Mouse (Mus musculus) forebrain, postnatal 0 days (tissue): ENCODE data around the gene Prdm1. TPM values are rescaled to one million over a fixed set of nuclear protein-coding genes. Genes with fewer than 3 reads are reported as not detected.

Source experiments
- ATAC-seq: fragments of 200-750 bp; cut with Nextera tagmentation; 2 replicates; pipeline ENCODE4 v1.8.0; 2017; ENCODE audit warnings: mild to moderate bottlenecking, moderate library complexity
- DNase-seq: peaks from one replicate; pipeline ENCODE4 v3.0.0-alpha.2; 2015
- H3K27ac ChIP-seq: fragments of 300-500 bp; sonication (generic); 2 replicates; pipeline ENCODE4 v1.5.1; 2014; ENCODE audit warnings: low read depth, mild to moderate bottlenecking, antibody characterized with exemption, low read length, moderate library complexity, mixed read lengths
- H3K27me3 ChIP-seq: fragments of 300-500 bp; sonication (generic); 2 replicates; pipeline ENCODE4 v1.6.1; 2014; ENCODE audit warnings: mild to moderate bottlenecking, low read length, mixed read lengths; ENCODE audit not compliant: insufficient read depth
- H3K36me3 ChIP-seq: fragments of 300-500 bp; sonication (generic); 2 replicates; pipeline ENCODE4 v1.6.1; 2014; ENCODE audit warnings: mild to moderate bottlenecking, moderate library complexity; ENCODE audit not compliant: insufficient read depth
- H3K4me1 ChIP-seq: fragments of 300-500 bp; sonication (generic); 2 replicates; pipeline ENCODE4 v1.6.1; 2014; ENCODE audit warnings: antibody characterized with exemption; ENCODE audit not compliant: insufficient read depth
- H3K4me2 ChIP-seq: fragments of 300-500 bp; sonication (generic); 2 replicates; pipeline ENCODE4 v1.6.1; 2014; ENCODE audit warnings: low read depth, mild to moderate bottlenecking, moderate library complexity
- H3K4me3 ChIP-seq: fragments of 300-500 bp; sonication (generic); 2 replicates; pipeline ENCODE4 v1.5.1; 2014; ENCODE audit warnings: low read depth, low read length, mixed read lengths
- H3K9ac ChIP-seq: fragments of 300-500 bp; sonication (generic); 2 replicates; pipeline ENCODE4 v1.6.1; 2014; ENCODE audit warnings: mild to moderate bottlenecking
- H3K9me3 ChIP-seq: fragments of 300-500 bp; sonication (generic); 2 replicates; pipeline ENCODE4 v1.6.1; 2016; ENCODE audit warnings: low read length
- CTCF ChIP-seq: sonication (generic); IDR thresholded peaks from 2 replicates; pipeline ENCODE4 v1.5.1; 2016; ENCODE audit warnings: antibody characterized with exemption, control low read depth, low read depth
- WGBS: fragments of 180-500 bp; shearing (Covaris S2); extraction: QIAGEN DNeasy Blood & Tissue Kit; methylation state at CpG from one replicate; pipeline ENCODE4 v1.1.7; 2014; 5-methylcytosine and 5-hydroxymethylcytosine counted together
- polyA plus RNA-seq: library from polyadenylated mRNA; unstranded; fragments of >200 nt; fragmentation: Nextera tagmentation; extraction: Ambion mirVana; gene quantifications from 2 replicates; pipeline ENCODE4 v1.2.1, GENCODE M21; 2015
- total RNA-seq: library from RNA; depleted of rRNA; stranded (reverse); fragments of >200 nt; gene quantifications from 2 replicates; pipeline ENCODE4 v1.2.3, GENCODE M21; 2014

Prdm1 gene
- total and polyA plus RNA-seq, 2 experiments from 2014 or later: 0.25 to 0.71 TPM

- no peaks in the 10 kb centered on the region for H3K9me3 ChIP-seq
- H3K4me3 ChIP-seq: peak overlapping the region; percentile 53
- DNase-seq (peak; percentile 29), ATAC-seq (no peak)
- H3K27ac ChIP-seq: no peak overlapping the region
- TF ChIP-seq CTCF: no peak
- peak overlapping the region; percentile 98 for H3K4me2 ChIP-seq
- H3K9ac ChIP-seq: 0 out of 2 replicates have a peak overlapping the region, but pooled peaks have one; percentile 28
- no peaks in the 10 kb centered on the region for H3K36me3 ChIP-seq
- 1% methylated on average over 25 of the region's 25 CpGs for WGBS
- peaks cover 47% of the 10 kb centered on the region for H3K27me3 ChIP-seq
- H3K4me1 ChIP-seq: 0 out of 2 replicates have a peak, but pooled peaks cover 10% of the 10 kb centered on the region
Measured at GRCm38 (mm10) chr10:44457791-44458533, 70.3 kb downstream of the Prdm1 start.

DNA sequence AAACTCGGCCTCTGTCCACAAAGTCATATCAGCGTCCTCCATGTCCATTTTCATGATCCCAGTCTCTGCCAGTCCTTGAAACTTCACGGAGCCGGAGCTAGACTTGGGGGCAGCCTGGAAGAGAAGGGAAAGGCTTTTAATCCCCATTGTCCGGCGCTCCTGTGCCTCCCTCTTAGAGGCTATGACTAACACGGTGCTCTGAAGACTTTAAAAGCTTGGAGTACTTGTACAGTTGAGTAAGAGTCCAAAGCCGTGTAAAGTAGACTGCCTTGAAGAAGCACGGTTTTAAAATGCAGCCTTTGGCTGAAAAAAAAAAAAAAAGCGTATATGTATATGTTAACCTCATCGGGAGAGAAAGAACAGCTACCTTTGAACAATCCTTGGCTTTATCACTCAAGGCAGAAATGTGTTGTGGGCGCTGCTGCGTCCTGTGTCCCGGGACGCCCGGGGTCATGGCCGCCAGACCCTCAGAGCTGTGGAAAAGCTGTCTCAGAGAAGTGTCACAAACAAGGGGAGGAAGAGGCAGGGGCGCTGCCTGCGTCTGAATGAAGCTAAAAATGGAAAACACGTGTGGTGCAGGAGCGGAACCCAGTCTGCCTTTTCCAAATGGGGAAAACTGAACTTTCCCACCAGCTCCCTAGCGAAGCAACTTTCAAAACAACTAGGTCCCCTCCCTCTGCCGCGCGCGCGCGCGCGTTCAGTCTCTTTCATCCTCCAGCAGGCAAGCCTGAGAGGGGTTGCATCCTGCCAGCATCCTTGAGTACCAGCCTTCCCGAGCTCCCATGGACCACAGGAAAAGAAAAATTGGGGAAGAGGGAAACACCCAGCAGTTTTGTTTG, 71.3 kb downstream of the Prdm1 start:
- Histone ChIP-seq H3K4me2 (peak overlapping the region; percentile 98), H3K36me3 (no peaks in the 10 kb centered on the region), H3K9me3 (no peaks in the 10 kb centered on the region), H3K27me3 (peaks cover 47% of the 10 kb centered on the region), H3K4me1 (0 out of 2 replicates have a peak, but pooled peaks cover 10% of the 10 kb centered on the region), H3K27ac (no peak overlapping the region), H3K4me3 (peak overlapping the region; percentile 53), H3K9ac (no peak overlapping the region)
- ATAC-seq (no peak), DNase-seq (peak; percentile 45)
- no peak for TF ChIP-seq CTCF
- 2% methylated on average over 31 of the region's 31 CpGs for WGBS

- H3K27me3 ChIP-seq: peaks cover 45% of the 10 kb centered on the region
- H3K9me3 ChIP-seq: no peaks in the 10 kb centered on the region
- no peak overlapping the region for H3K27ac ChIP-seq
- H3K4me1 ChIP-seq: 0 out of 2 replicates have a peak, but pooled peaks cover 10% of the 10 kb centered on the region
- 78% methylated on average over 4 of the region's 4 CpGs for WGBS
- no peak overlapping the region for H3K9ac ChIP-seq
- ATAC-seq (peak; percentile 21; the same call in 1 of the 2 replicates), DNase-seq (peak; percentile 20)
- no peak for TF ChIP-seq CTCF
- H3K4me3 ChIP-seq: no peak overlapping the region
- H3K36me3 ChIP-seq: no peaks in the 10 kb centered on the region
- H3K4me2 ChIP-seq: no peak overlapping the region
Measured at GRCm38 (mm10) chr10:44454753-44455152, 73.5 kb downstream of the Prdm1 start.

DNA sequence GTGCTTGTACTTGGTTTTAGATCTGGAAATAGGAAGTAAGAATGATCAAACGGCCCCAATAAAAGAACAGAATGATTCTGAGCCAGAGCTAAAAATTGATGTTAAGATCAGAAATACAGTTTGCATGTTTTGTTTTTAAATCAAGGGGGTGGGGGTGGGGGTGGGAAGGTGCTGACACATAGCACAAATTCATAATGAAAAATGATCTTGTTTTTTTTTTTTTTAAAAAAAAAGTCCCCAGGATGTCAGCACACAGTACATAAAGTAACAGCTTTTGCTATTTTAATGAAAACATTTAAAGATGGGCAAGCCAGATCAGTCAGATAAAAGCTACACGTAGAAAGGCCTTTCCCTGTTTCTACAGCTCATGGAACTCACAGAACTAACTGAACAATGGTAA, 74.2 kb downstream of the Prdm1 start:
- WGBS: 80% methylated on average over 2 of the region's 2 CpGs
- no peak for ATAC-seq

GRCm38 (mm10) chr10:44450835-44451234, 77.5 kb downstream of the Prdm1 start:
- H3K4me1 ChIP-seq: no peaks in the 10 kb centered on the region

More for the DNA sequence above, 74.2 kb downstream of the Prdm1 start:
- no peak for DNase-seq
- Histone ChIP-seq H3K4me3 (no peak overlapping the region), H3K27me3 (peaks cover 40% of the 10 kb centered on the region), H3K9me3 (no peaks in the 10 kb centered on the region), H3K9ac (no peak overlapping the region), H3K36me3 (no peaks in the 10 kb centered on the region), H3K4me2 (no peak overlapping the region), H3K27ac (no peak overlapping the region), H3K4me1 (0 out of 2 replicates have a peak, but pooled peaks cover 10% of the 10 kb centered on the region)
- no peak for TF ChIP-seq CTCF

DNA sequence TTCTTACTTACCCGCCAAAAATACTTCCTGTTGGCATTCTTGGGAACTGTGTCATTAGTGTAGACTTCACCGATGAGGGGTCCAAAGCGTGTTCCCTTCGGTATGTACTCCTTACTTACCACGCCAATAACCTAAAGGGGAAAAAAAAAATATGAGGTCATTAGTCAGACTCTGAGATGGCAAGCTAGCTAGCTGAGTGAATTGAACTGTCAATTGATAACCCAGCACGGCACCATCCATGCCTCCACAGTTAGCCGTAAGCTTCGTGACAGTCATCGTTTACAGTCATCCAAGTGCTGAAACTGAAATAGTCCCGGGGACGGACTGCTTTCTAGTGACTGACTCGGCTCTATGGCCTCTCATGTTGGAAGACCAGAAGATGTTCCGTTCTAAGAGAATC, 78.2 kb downstream of the Prdm1 start:
- H3K9ac ChIP-seq: no peak overlapping the region
- DNase-seq: no peak
- ATAC-seq: no peak
- no peak overlapping the region for H3K27ac ChIP-seq
- H3K4me1 ChIP-seq: no peaks in the 10 kb centered on the region
- no peak overlapping the region for H3K4me3 ChIP-seq
- H3K4me2 ChIP-seq: no peak overlapping the region
- no peaks in the 10 kb centered on the region for H3K9me3 ChIP-seq
- no peaks in the 10 kb centered on the region for H3K36me3 ChIP-seq
- TF ChIP-seq CTCF: no peak
- H3K27me3 ChIP-seq: peaks cover 9% of the 10 kb centered on the region; the same call in 1 of the 2 replicates
- 81% methylated on average over 13 of the region's 13 CpGs for WGBS

More at GRCm38 (mm10) chr10:44450835-44451234, 77.5 kb downstream of the Prdm1 start:
- Histone ChIP-seq H3K4me3 (no peak overlapping the region), H3K9ac (no peak overlapping the region), H3K27me3 (peaks cover 17% of the 10 kb centered on the region), H3K4me2 (no peak overlapping the region), H3K27ac (no peak overlapping the region), H3K36me3 (no peaks in the 10 kb centered on the region), H3K9me3 (no peaks in the 10 kb centered on the region)
- DNase-seq (no peak), ATAC-seq (no peak)
- WGBS: 89% methylated on average over 2 of the region's 2 CpGs
- no peak for TF ChIP-seq CTCF

DNA sequence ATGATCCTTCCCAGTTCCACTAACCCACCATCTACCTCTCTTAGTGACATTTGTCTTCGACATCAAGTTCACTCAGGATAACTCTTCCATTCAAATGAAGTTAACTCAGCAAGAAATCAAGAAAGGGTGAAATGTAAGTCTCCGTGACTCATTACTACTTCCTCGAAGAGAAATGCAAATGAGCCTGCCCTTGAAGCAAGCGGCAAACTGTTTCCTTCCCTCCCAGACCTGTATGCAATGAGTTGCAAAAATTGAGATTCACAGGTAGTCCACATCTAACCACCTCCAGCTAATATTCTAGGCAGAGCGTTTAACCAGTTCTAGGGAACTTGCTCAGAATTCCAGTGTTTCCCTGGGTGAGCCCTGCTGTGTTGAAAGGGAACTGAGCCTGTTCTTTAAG, 78.6 kb downstream of the Prdm1 start:
- Histone ChIP-seq H3K9me3 (no peaks in the 10 kb centered on the region), H3K27me3 (0 out of 2 replicates have a peak, but pooled peaks cover 5% of the 10 kb centered on the region), H3K27ac (no peak overlapping the region), H3K4me2 (no peak overlapping the region), H3K4me3 (no peak overlapping the region), H3K36me3 (no peaks in the 10 kb centered on the region), H3K4me1 (no peaks in the 10 kb centered on the region), H3K9ac (no peak overlapping the region)
- ATAC-seq: no peak
- no peak for DNase-seq
- no peak for TF ChIP-seq CTCF
- 57% methylated on average over 5 of the region's 5 CpGs for WGBS
